Mouse (Mus musculus): Measurements from ENCODE around the gene Arhgef11.
A peak's percentile ranks its signal among the peaks of the same experiment; 100 is the strongest.

The Arhgef11 gene

GRCm38 (mm10) chr3:87718525-87718924 is 101.2 kb downstream of the Arhgef11 start:
- no peak for DNase-seq

- no peak for DNase-seq
Observed at GRCm38 (mm10) chr3:87724556-87724955, 107.2 kb downstream of the Arhgef11 start.

- no peak for DNase-seq
Observed at GRCm38 (mm10) chr3:87725396-87726160, 108.2 kb downstream of the Arhgef11 start.

- DNase-seq = no peak
Observed at GRCm38 (mm10) chr3:87726191-87726590, 108.8 kb downstream of the Arhgef11 start.

- DNase-seq = no peak
Observed at GRCm38 (mm10) chr3:87728696-87729095, 111.3 kb downstream of the Arhgef11 start.

- DNase-seq = no peak
Observed at GRCm38 (mm10) chr3:87733098-87733497, 115.7 kb downstream of the Arhgef11 start.

- DNase-seq = no peak
Observed at GRCm38 (mm10) chr3:87733984-87734761, 116.8 kb downstream of the Arhgef11 start.

GRCm38 (mm10) chr3:87735335-87735734 is 118.0 kb downstream of the Arhgef11 start:
- DNase-seq = no peak

- DNase-seq = no peak
Observed at GRCm38 (mm10) chr3:87738906-87739305, 121.5 kb downstream of the Arhgef11 start.

GRCm38 (mm10) chr3:87742013-87742412 is 124.7 kb downstream of the Arhgef11 start:
- DNase-seq = no peak

- no peak for DNase-seq
Observed at GRCm38 (mm10) chr3:87742735-87743134, 125.4 kb downstream of the Arhgef11 start.

GRCm38 (mm10) chr3:87743927-87744326 is 126.6 kb downstream of the Arhgef11 start:
- no peak for DNase-seq

GRCm38 (mm10) chr3:87745036-87745659 is 127.8 kb downstream of the Arhgef11 start:
- DNase-seq = no peak

- DNase-seq = no peak
Observed at GRCm38 (mm10) chr3:87748431-87748830, 131.1 kb downstream of the Arhgef11 start, which contains the start of gene Lrrc71. TSS of gene Lrrc71 (minus strand) at chr3:87748625.

- DNase-seq = peak; percentile 48
Observed at GRCm38 (mm10) chr3:87749036-87749435, 131.7 kb downstream of the Arhgef11 start.

GRCm38 (mm10) chr3:87749977-87750376 is 132.6 kb downstream of the Arhgef11 start:
- no peak for DNase-seq

- no peak for DNase-seq
Observed at GRCm38 (mm10) chr3:87752567-87752966, 135.2 kb downstream of the Arhgef11 start.

GRCm38 (mm10) chr3:87753829-87754228 is 136.5 kb downstream of the Arhgef11 start:
- no peak for DNase-seq

GRCm38 (mm10) chr3:87755964-87756363 is 138.6 kb downstream of the Arhgef11 start:
- peak; percentile 91 for DNase-seq

- DNase-seq = no peak
Observed at GRCm38 (mm10) chr3:87756488-87756887, 139.1 kb downstream of the Arhgef11 start.

GRCm38 (mm10) chr3:87758641-87759040 is 141.3 kb downstream of the Arhgef11 start:
- DNase-seq = no peak

GRCm38 (mm10) chr3:87761408-87762375 is 144.3 kb downstream of the Arhgef11 start:
- no peak for DNase-seq

Measured in right cerebral cortex, postnatal 14 days (tissue).